Mouse (Mus musculus) thymus, adult 2 months (tissue): ENCODE data around the gene Lars2.

Source experiments
- CTCF ChIP-seq: fragments of 200-500 bp; IDR thresholded peaks from 2 replicates; pipeline ENCODE4 v1.5.1; 2012; ENCODE audit warnings: mild to moderate bottlenecking, control low read depth, low read length, moderate library complexity, borderline replicate concordance; ENCODE audit not compliant: control insufficient read depth, poor library complexity, insufficient read depth; ENCODE audit errors: extremely low read depth
- POLR2A ChIP-seq: fragments of 200-500 bp; IDR thresholded peaks from 2 replicates; pipeline ENCODE4 v1.6.1; 2012; ENCODE audit warnings: mild to moderate bottlenecking, low read length, control low read depth, moderate library complexity; ENCODE audit not compliant: control insufficient read depth, poor library complexity, insufficient read depth; ENCODE audit errors: extremely low read depth

DNA sequence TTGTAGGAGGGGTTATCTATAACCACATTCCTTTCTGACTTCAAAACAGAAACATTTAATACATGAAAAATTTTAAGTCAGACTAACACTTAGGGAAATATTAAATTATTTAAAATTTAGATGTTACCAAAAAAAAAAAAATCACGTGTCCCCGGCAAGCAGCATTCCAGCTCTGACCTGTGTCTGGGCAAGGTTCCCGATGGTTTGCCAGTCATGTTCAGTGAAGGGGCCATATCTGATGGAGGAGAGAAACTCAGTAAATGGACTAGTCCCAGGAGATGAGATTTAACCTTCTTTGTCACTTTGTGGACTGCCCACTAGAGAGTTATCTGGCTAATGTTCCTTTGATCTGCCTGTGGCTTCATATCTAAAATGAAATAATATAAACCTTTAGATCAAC lies 36.3 kb downstream of the Lars2 start:
- no peak for TF ChIP-seq CTCF
- TF ChIP-seq POLR2A, result no peak
